Mouse (Mus musculus) kidney, adult 18-20 months (tissue): ENCODE measurements around the gene Olfr689.
"Not testable (repeated sequence)": the region's sequence is repeated elsewhere in the genome, so short reads cannot be mapped to it uniquely, and the experiment has no call there.

Experiments
- DNase-seq: peaks from one replicate; pipeline ENCODE4 v3.0.0; 2021

Gene Olfr689

GRCm38 (mm10) chr7:105310865-105311264, at the start of gene Olfr689:
Gene Olfr689 (plus strand): TSS chr7:105311165.
- no peak for DNase-seq

DNA sequence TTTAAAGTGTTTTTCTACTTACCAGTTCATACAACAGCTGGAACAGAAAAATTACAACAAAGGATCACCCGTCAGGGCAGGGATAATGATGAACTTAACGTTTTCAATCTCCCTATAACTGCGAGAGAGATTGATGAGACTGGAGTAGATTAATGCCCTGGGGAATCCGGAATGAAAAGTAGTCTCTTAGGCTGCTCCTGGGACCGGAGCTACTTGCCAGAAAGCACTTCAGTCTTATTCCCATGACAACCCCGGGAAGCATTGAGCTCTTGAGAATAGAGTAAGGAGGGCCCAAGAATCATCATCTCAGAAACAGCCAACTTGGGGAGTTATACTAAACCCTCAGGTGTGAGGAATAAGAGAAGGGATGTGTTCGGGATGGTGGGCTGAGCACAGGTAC, 38.5 kb upstream of the Olfr689 start:
- DNase-seq = no peak

- no peak for DNase-seq
These were observed 23.2 kb upstream of the Olfr689 start, which contains the start of gene Olfr688 for GRCm38 (mm10) chr7:105287795-105288194. Gene Olfr688 (plus strand): TSS chr7:105288095.

- DNase-seq = no peak
These were observed 20.9 kb upstream of the Olfr689 start for GRCm38 (mm10) chr7:105290051-105290450.

GRCm38 (mm10) chr7:105325302-105325701, 14.3 kb downstream of the Olfr689 start:
- DNase-seq = no peak

- no peak for DNase-seq
These were observed 23.0 kb downstream of the Olfr689 start, which contains the start of gene Olfr690 for GRCm38 (mm10) chr7:105334004-105334403. Gene Olfr690 (minus strand): TSS chr7:105334104.

DNA sequence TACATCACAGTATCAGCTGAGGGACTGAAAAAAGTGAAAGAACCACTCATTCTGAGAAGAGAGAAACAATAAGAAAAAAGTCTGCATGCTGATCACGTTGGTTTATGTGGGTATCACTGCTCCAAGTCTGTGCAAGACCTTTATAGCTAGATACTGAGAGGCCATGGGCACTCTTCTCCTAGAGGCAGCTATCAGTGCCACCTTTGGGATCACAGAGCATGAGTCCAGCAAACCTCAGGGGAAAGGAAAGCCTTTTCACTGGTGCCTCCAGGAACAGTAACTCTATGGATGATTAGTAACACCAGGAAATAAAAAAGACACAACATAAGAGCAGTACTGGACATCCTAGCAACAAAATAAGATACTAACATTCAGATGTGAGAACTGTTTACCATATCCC, 31.2 kb downstream of the Olfr689 start, which contains the start of gene Olfr691:
Olfr691 (minus strand) TSS at position 101 of the 400 bp plus-strand sequence.
- DNase-seq = no peak

- DNase-seq = no peak
These were observed 31.8 kb downstream of the Olfr689 start for GRCm38 (mm10) chr7:105342752-105343151.

- not testable (repeated sequence) for DNase-seq
These were observed 45.1 kb downstream of the Olfr689 start for GRCm38 (mm10) chr7:105356064-105356463.

DNA sequence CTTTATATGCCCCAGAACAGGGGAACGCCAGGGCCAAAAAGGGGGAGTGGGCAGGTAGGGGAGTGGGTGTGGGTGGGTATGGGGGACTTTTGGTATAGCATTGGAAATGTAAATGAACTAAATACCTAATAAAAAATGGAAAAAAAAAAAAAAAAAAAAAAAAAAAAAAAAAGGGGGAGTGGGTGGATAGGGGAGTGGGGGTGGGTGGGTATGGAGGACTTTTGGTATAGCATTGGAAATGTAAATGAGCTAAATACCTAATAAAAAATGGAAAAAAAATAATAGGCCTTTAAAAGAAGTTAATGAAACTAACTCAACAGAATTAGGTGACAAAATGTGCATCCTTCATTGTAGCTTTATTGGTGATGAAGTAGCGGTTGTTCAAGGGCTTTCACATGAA, 45.5 kb downstream of the Olfr689 start:
- not testable (repeated sequence) for DNase-seq

DNA sequence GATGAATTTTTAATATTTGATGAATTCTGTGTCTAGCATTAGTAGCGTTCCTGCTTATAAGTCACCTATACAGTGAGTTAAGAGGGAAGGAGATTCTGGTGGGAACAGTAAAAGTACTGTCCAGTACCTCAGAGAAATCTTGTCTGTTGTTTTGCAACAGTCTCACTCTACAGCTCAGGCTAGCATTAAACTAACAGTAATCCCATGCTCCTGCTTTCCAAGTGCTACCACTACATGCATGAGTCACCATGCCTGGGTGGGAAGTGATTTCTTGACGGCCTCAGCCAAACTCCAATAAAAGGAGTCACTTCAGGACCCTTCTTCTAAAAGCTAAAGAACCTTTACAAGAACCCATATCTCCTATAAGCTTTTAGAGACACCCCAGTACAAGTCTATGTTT, 50.7 kb downstream of the Olfr689 start:
- DNase-seq = no peak

DNA sequence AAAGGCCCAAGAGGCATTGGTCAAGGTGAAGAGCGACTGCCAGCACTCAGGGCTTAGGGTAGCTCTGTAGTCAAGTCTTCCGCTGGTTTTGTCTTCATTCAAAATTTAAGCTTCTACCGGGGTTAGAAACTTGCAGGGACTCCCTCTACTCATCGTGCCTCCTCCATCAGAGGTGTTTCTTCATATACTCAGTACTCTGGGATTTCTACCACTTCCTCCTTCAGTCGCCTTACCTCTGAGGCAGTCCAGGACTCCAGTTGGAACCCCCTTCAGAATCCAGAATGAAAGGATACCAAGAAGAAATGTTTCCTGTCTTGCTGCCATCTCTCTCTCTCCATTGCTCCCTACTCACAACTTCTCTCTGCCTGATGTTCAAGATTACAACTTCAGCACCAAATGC, 56.3 kb downstream of the Olfr689 start:
- DNase-seq = no peak

DNA sequence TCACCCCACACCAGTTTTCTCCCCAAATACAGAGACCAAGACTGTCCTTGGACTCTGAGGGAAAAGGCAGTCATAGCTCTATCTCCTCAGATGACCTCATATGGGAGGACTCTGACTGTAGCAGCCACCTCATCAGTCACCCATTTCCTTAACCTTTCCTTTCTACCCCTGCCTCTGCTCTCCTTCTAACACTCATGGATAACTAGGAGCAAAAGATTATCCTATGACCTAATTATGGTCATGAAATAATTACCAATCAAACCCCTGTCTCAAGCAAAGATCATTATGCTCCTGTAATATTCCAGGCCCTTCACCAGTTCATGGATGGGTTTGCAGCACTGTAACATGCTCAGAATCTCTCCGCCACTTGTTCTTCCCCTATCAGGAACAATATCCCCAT, 57.0 kb downstream of the Olfr689 start, which contains the start of gene Olfr692:
Olfr692 (plus strand) TSS at position 301 of the 400 bp plus-strand sequence.
- DNase-seq = no peak

- no peak for DNase-seq
These were observed 57.6 kb downstream of the Olfr689 start for GRCm38 (mm10) chr7:105368521-105368920.
